Comparison of ENCODE assay signal across 10 mouse cellular contexts in the genomic region with DNA sequence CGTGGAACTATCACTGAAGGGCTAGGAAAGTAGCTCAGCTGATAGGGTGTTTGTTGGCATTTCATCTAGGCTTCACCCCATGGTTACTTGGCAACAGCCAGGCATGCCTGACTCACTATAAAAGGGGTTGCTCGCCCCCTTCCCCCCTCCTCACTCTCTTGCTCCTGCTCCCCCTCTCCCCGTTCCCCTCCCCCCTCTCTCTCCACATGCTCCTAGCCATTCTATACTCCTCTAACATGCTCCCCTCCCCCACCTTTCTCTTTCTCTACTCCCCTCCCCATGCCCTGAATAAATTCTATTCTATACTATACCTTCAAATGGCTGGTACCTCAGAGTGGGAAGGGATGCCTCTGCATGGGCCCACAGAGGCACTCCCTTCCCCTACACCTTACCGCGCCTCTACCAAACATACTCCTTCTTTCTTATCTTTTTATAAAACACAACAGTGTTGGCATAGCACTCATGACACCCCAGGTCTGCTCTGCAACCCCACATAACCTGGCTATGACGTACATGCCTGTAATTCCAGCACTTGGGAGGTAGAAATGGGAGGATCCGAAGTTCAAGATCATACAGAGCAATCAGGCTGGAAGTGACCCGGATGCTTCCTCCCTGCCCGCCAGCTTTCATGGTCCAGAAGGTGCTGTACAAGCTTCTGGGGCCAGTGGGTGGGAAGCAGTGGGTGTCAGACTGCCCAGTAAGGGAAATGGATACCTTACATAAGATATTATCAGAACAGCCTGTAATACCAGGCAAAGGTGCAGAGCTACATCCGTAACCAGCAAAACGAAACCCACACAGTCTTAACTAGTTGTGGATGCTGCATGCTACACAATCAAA. TPM values are rescaled to one million over a fixed set of nuclear protein-coding genes. Genes with fewer than 3 reads are reported as not detected.
DNase-seq lines count a peak whose midpoint lies in the region; ATAC-seq and TF ChIP-seq lines count a peak whose summit lies in the region.
"Had no signal": no experiment of that assay in that cellular context is flagged by ENCODE, and none has a peak within 500 bp of the region (broad histone marks: within the 10 kb centered on the region; RNA-seq: fewer than 3 reads in every experiment).

No protein-coding gene starts in this region.

- H3K27me3 ChIP-seq in kidney, postnatal 0 days (ENCODE audit: insufficient read depth, low read length), result no peaks in the 10 kb centered on the region
- H3K27me3 ChIP-seq in embryonic facial prominence, embryonic 11.5 days (ENCODE audit: control insufficient read depth, insufficient read depth, low read length), result no peaks in the 10 kb centered on the region
- no peaks in the 10 kb centered on the region for H3K27me3 ChIP-seq in hindbrain, embryonic 12.5 days
- H3K27me3 ChIP-seq in neural tube, embryonic 12.5 days (replicated peaks), result no peaks in the 10 kb centered on the region
- H3K27me3 ChIP-seq: embryonic facial prominence, embryonic 12.5 days had no signal

- no peak overlapping the region for H3K4me3 ChIP-seq in kidney, postnatal 0 days (replicated peaks; ENCODE audit: low read depth, low read length)
- H3K4me3 ChIP-seq in embryonic facial prominence, embryonic 11.5 days (ENCODE audit: low read depth, low read length), result no peak overlapping the region
- no peak overlapping the region for H3K4me3 ChIP-seq in hindbrain, embryonic 12.5 days
- no peak overlapping the region for H3K4me3 ChIP-seq in neural tube, embryonic 12.5 days
- H3K4me3 ChIP-seq: embryonic facial prominence, embryonic 12.5 days had no signal

- peak; percentile 17; the same call in 1 of the 2 replicates for ATAC-seq in kidney, postnatal 0 days (replicated peaks; ENCODE audit: low FRiP score, low read depth)
- peak; percentile 48 for ATAC-seq in embryonic facial prominence, embryonic 11.5 days (replicated peaks; ENCODE audit: insufficient number of reproducible peaks, low FRiP score, low TSS enrichment, low read depth)
- ATAC-seq in hindbrain, embryonic 12.5 days (ENCODE audit: low FRiP score), result peak; percentile 96
- ATAC-seq in neural tube, embryonic 12.5 days (ENCODE audit: low FRiP score, low read depth), result peak; percentile 94
- ATAC-seq in megakaryocyte-erythroid progenitor cell, adult 5-6 weeks (replicated peaks; ENCODE audit: low FRiP score, low TSS enrichment, poor library complexity, severe bottlenecking), result no peak

- WGBS in kidney, postnatal 0 days, result 53% methylated on average over 11 of the region's 11 CpGs
- 67% methylated on average over 11 of the region's 11 CpGs for WGBS in embryonic facial prominence, embryonic 11.5 days
- WGBS in hindbrain, embryonic 12.5 days, result 59% methylated on average over 11 of the region's 11 CpGs
- 59% methylated on average over 11 of the region's 11 CpGs for WGBS in neural tube, embryonic 12.5 days

- H3K27ac ChIP-seq in kidney, postnatal 0 days, result no peak overlapping the region
- no peak overlapping the region for H3K27ac ChIP-seq in embryonic facial prominence, embryonic 11.5 days (replicated peaks; ENCODE audit: low read depth, low read length)
- H3K27ac ChIP-seq in hindbrain, embryonic 12.5 days, result no peak overlapping the region
- H3K27ac ChIP-seq in neural tube, embryonic 12.5 days, result no peak overlapping the region
- H3K27ac ChIP-seq: embryonic facial prominence, embryonic 12.5 days had no signal

- no peak overlapping the region for H3K9ac ChIP-seq in kidney, postnatal 0 days (ENCODE audit: low read depth, low read length)
- H3K9ac ChIP-seq in embryonic facial prominence, embryonic 11.5 days (replicated peaks; ENCODE audit: low read length), result no peak overlapping the region
- H3K9ac ChIP-seq in hindbrain, embryonic 12.5 days, result no peak overlapping the region
- no peak overlapping the region for H3K9ac ChIP-seq in neural tube, embryonic 12.5 days
- H3K9ac ChIP-seq: embryonic facial prominence, embryonic 12.5 days had no signal

- no peaks in the 10 kb centered on the region for H3K9me3 ChIP-seq in kidney, postnatal 0 days (replicated peaks; ENCODE audit: low read length)
- no peaks in the 10 kb centered on the region for H3K9me3 ChIP-seq in embryonic facial prominence, embryonic 11.5 days (replicated peaks; ENCODE audit: control insufficient read depth, low read length)
- no peaks in the 10 kb centered on the region for H3K9me3 ChIP-seq in hindbrain, embryonic 12.5 days (replicated peaks)
- no peaks in the 10 kb centered on the region for H3K9me3 ChIP-seq in neural tube, embryonic 12.5 days
- H3K9me3 ChIP-seq: embryonic facial prominence, embryonic 12.5 days had no signal

- TF ChIP-seq CTCF in kidney, postnatal 0 days (IDR thresholded peaks at IDR 0.05; ENCODE audit: low read depth), result no peak

- H3K4me2 ChIP-seq in kidney, postnatal 0 days (ENCODE audit: low read length), result no peak overlapping the region
- no peak overlapping the region for H3K4me2 ChIP-seq in embryonic facial prominence, embryonic 11.5 days (ENCODE audit: low read depth, low read length)
- H3K4me2 ChIP-seq in hindbrain, embryonic 12.5 days (replicated peaks), result no peak overlapping the region
- H3K4me2 ChIP-seq in neural tube, embryonic 12.5 days (replicated peaks), result no peak overlapping the region; the same call in 1 of the 2 replicates
- H3K4me2 ChIP-seq: embryonic facial prominence, embryonic 12.5 days had no signal

- intact Hi-C loops in gastrocnemius, postnatal 14 days (cut with DNase I; ENCODE audit: low total_unique reads), result no loop called here

- DNase-seq in kidney, postnatal 0 days (ENCODE audit: low spot score), result no peak
- no peak for DNase-seq in kidney, postnatal 4 days
- peak; percentile 30 for DNase-seq in embryonic facial prominence, embryonic 11.5 days (ENCODE audit: low spot score)
- no peak for DNase-seq in gastrocnemius, postnatal 25 days
- no peak for DNase-seq in gastrocnemius, postnatal 14 days
- DNase-seq: kidney, postnatal 14 days had no signal

- H3K4me1 ChIP-seq in kidney, postnatal 0 days (replicated peaks; ENCODE audit: insufficient read depth, low read length), result no peaks in the 10 kb centered on the region
- no peaks in the 10 kb centered on the region for H3K4me1 ChIP-seq in embryonic facial prominence, embryonic 11.5 days (ENCODE audit: control insufficient read depth, insufficient read depth, low read length)
- H3K4me1 ChIP-seq in hindbrain, embryonic 12.5 days, result peaks cover 15% of the 10 kb centered on the region
- peaks cover 7% of the 10 kb centered on the region for H3K4me1 ChIP-seq in neural tube, embryonic 12.5 days
- H3K4me1 ChIP-seq: embryonic facial prominence, embryonic 12.5 days had no signal

- no peaks in the 10 kb centered on the region for H3K36me3 ChIP-seq in kidney, postnatal 0 days (ENCODE audit: insufficient read depth, low read length)
- no peaks in the 10 kb centered on the region for H3K36me3 ChIP-seq in embryonic facial prominence, embryonic 11.5 days (replicated peaks; ENCODE audit: control insufficient read depth, insufficient read depth, low read depth, low read length)
- no peaks in the 10 kb centered on the region for H3K36me3 ChIP-seq in hindbrain, embryonic 12.5 days
- H3K36me3 ChIP-seq in neural tube, embryonic 12.5 days, result no peaks in the 10 kb centered on the region
- H3K36me3 ChIP-seq: embryonic facial prominence, embryonic 12.5 days had no signal

RNA-seq across cellular contexts. Expression of a gene that starts 10.1 kb away (rescaled TPM):
- polyA plus RNA-seq in kidney, postnatal 0 days (2015; fragmentation: Nextera tagmentation; extraction: Ambion mirVana), result 0.52 and 0.53 TPM in 2 replicates
- 2.7 TPM in 2 replicates for polyA plus RNA-seq in embryonic facial prominence, embryonic 11.5 days (2014; fragmentation: Nextera tagmentation; extraction: Ambion mirVana)
- polyA plus RNA-seq in hindbrain, embryonic 12.5 days (2016; fragmentation: Nextera tagmentation; extraction: Ambion mirVana), result 6.7 and 7.9 TPM in 2 replicates
- polyA plus RNA-seq in neural tube, embryonic 12.5 days (2016; fragmentation: Nextera tagmentation; extraction: Ambion mirVana), result 8.1 and 9.0 TPM in 2 replicates
- total RNA-seq in gastrocnemius, postnatal 25 days (2021), result under 1 TPM; 0.13 to 0.38 TPM
- 0.57 TPM in 1 of 2 replicates, not detected in the other for total RNA-seq in megakaryocyte-erythroid progenitor cell, adult 5-6 weeks (2014; fragmentation: Nextera tagmentation)
- 0.57 TPM in 1 of 2 replicates, not detected in the other for total RNA-seq in megakaryocyte-erythroid progenitor cell, adult 5-6 weeks (2017)
- under 1 TPM; 0.31 to 0.84 TPM for total RNA-seq in gastrocnemius, postnatal 14 days (2021)

RNA-seq across cellular contexts. Expression of a gene that starts 23.9 kb away (rescaled TPM):
- 62.3 and 63.2 TPM in 2 replicates for polyA plus RNA-seq in kidney, postnatal 0 days (2015; fragmentation: Nextera tagmentation; extraction: Ambion mirVana)
- polyA plus RNA-seq in embryonic facial prominence, embryonic 11.5 days (2014; fragmentation: Nextera tagmentation; extraction: Ambion mirVana), result 45.3 and 46.6 TPM in 2 replicates
- 50.8 and 54.1 TPM in 2 replicates for polyA plus RNA-seq in hindbrain, embryonic 12.5 days (2016; fragmentation: Nextera tagmentation; extraction: Ambion mirVana)
- polyA plus RNA-seq in neural tube, embryonic 12.5 days (2016; fragmentation: Nextera tagmentation; extraction: Ambion mirVana), result 47.7 and 54.4 TPM in 2 replicates
- total RNA-seq in gastrocnemius, postnatal 25 days (2021), result 10 to 100 TPM; 27.1 to 30.5 TPM
- total RNA-seq in megakaryocyte-erythroid progenitor cell, adult 5-6 weeks (2014; fragmentation: Nextera tagmentation), result 21.9 and 33.9 TPM in 2 replicates
- 17.3 and 23.7 TPM in 2 replicates for total RNA-seq in megakaryocyte-erythroid progenitor cell, adult 5-6 weeks (2017)
- total RNA-seq in gastrocnemius, postnatal 14 days (2021), result 10 to 100 TPM; 35.4 to 36.9 TPM
